Mouse (Mus musculus) stomach, postnatal 0 days (tissue): ENCODE measurements at regions not wholly inside any gene's neighbourhood (a gene's known extent, or its start where the extent isn't known, plus 50 kb on each side); places are given as distances from the start of the nearest gene placed in this dataset.

ENCODE experiments used
- ATAC-seq: fragments of 200-750 bp; cut with Nextera tagmentation; 2 replicates; pipeline ENCODE4 v1.8.0; 2017; ENCODE audit not compliant: low FRiP score, low TSS enrichment
- DNase-seq: peaks from one replicate; pipeline ENCODE4 v3.0.0-alpha.2; 2016; ENCODE audit warnings: low spot score
- H3K27ac ChIP-seq: fragments of 300-500 bp; sonication (generic); replicated peaks from 2 replicates; pipeline ENCODE4 v1.5.1; 2014; ENCODE audit warnings: mild to moderate bottlenecking, control low read depth
- H3K27me3 ChIP-seq: fragments of 300-500 bp; sonication (generic); 2 replicates; pipeline ENCODE4 v1.6.1; 2014; ENCODE audit warnings: low read length; ENCODE audit not compliant: control insufficient read depth, insufficient read depth
- H3K36me3 ChIP-seq: fragments of 300-500 bp; sonication (generic); 2 replicates; pipeline ENCODE4 v1.6.1; 2014; ENCODE audit warnings: low read length, mixed read lengths; ENCODE audit not compliant: control insufficient read depth, insufficient read depth
- H3K4me1 ChIP-seq: fragments of 300-500 bp; sonication (generic); replicated peaks from 2 replicates; pipeline ENCODE4 v1.6.1; 2014; ENCODE audit warnings: antibody characterized with exemption; ENCODE audit not compliant: control insufficient read depth, insufficient read depth
- H3K4me2 ChIP-seq: fragments of 300-500 bp; sonication (generic); replicated peaks from 2 replicates; pipeline ENCODE4 v1.6.1; 2014; ENCODE audit warnings: low read depth, mild to moderate bottlenecking, control low read depth, moderate library complexity
- H3K4me3 ChIP-seq: fragments of 300-500 bp; sonication (generic); 2 replicates; pipeline ENCODE4 v1.5.1; 2014; ENCODE audit warnings: low read depth, low read length, control low read depth
- H3K9ac ChIP-seq: fragments of 300-500 bp; sonication (generic); 2 replicates; pipeline ENCODE4 v1.6.1; 2014; ENCODE audit warnings: mild to moderate bottlenecking, low read length, control low read depth, mixed read lengths
- H3K9me3 ChIP-seq: fragments of 300-500 bp; sonication (generic); 2 replicates; pipeline ENCODE4 v1.6.1; 2016; ENCODE audit warnings: low read length; ENCODE audit not compliant: control insufficient read depth
- CTCF ChIP-seq: IDR thresholded peaks from 2 replicates; pipeline ENCODE4 v1.5.1; 2016; ENCODE audit warnings: antibody characterized with exemption, low read depth, mild to moderate bottlenecking, moderate library complexity
- EP300 ChIP-seq: optimal IDR thresholded peaks from 2 replicates; pipeline ENCODE3; 2016; ENCODE audit warnings: antibody characterized with exemption
- WGBS: fragments of 180-500 bp; shearing (Covaris S2); extraction: QIAGEN DNeasy Blood & Tissue Kit; methylation state at CpG from one replicate; pipeline ENCODE4 v1.1.7; 2014; 5-methylcytosine and 5-hydroxymethylcytosine counted together

DNA sequence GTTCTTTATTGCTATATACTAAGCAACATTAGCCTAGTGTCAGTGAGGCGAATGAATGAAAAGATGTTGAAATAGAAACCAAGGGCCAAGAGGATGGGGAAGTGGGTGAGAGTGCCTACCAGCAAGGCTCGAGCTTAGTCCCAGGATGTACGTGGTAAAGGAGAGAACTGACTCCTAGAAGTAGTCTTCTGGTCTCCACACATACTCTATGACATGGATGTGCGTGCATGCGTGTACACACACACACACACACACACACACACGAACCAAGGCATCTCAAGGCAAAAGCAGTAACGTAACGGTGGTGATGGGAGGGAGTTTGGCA lies 50.0 kb upstream of the Trim2 start:
- H3K4me1 ChIP-seq, result no peaks in the 10 kb centered on the region
- no peaks in the 10 kb centered on the region for H3K36me3 ChIP-seq
- H3K4me3 ChIP-seq, result no peak overlapping the region
- TF ChIP-seq CTCF (no peak), EP300 (no peak)
- H3K27me3 ChIP-seq, result no peaks in the 10 kb centered on the region
- ATAC-seq (no peak), DNase-seq (no peak)
- no peak overlapping the region for H3K4me2 ChIP-seq
- 91% methylated on average over 8 of the region's 8 CpGs for WGBS
- H3K9me3 ChIP-seq, result no peaks in the 10 kb centered on the region
- H3K9ac ChIP-seq, result no peak overlapping the region
- no peak overlapping the region for H3K27ac ChIP-seq
